Mouse (Mus musculus) heart, postnatal 0 days (tissue): ENCODE measurements around the gene Proser1.

Source experiments
- CTCF ChIP-seq: IDR thresholded peaks from 2 replicates; pipeline ENCODE4 v1.5.1; 2016; ENCODE audit warnings: antibody characterized with exemption, control low read depth, low read depth
- EP300 ChIP-seq: IDR thresholded peaks from 2 replicates; pipeline ENCODE4 v1.6.1; 2016; ENCODE audit warnings: antibody characterized with exemption, low read depth

GRCm38 (mm10) chr3:53498351-53498905 lies 35.0 kb downstream of the Proser1 start:
- TF ChIP-seq CTCF (no peak), EP300 (no peak)
